Comparison of ENCODE assay signal across 19 mouse cellular contexts in the genomic region with DNA sequence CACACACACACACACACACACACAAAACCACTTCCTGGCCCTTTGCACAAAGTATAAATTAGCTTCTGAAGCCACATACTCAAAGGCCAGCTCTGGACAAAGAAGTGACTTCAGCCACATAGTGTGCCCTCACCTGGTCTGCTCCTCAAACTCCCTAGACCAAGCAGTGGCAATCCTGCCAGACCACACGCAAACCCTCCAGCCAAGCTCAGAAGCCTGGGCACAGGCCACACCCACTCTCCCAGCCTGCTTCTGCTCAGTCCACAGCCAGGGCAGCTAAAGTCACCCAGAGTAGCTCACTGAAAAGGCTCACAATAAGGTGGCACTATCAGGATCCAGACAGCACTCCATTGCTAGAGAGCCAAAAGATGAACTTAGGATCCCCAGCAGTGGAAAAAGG. TPM values are rescaled to one million over a fixed set of nuclear protein-coding genes. Genes with fewer than 3 reads are reported as not detected.
DNase-seq lines count a peak whose midpoint lies in the region; ATAC-seq and TF ChIP-seq lines count a peak whose summit lies in the region.
"Had no signal": no experiment of that assay in that cellular context is flagged by ENCODE, and none has a peak within 500 bp of the region (broad histone marks: within the 10 kb centered on the region; RNA-seq: fewer than 3 reads in every experiment).

No protein-coding gene starts in this region.

- H3K27ac ChIP-seq in heart, embryonic 16.5 days (ENCODE audit: low read length) = peak overlapping the region; percentile 51; the same call in 1 of the 2 replicates
- H3K27ac ChIP-seq in heart, embryonic 12.5 days (ENCODE audit: poor library complexity, severe bottlenecking) = no peak overlapping the region
- no peak overlapping the region for H3K27ac ChIP-seq in lung, postnatal 0 days (ENCODE audit: low read length)
- H3K27ac ChIP-seq in embryonic facial prominence, embryonic 10.5 days (replicated peaks) = 0 out of 2 replicates have a peak overlapping the region, but pooled peaks have one; percentile 0
- H3K27ac ChIP-seq: hindbrain, embryonic 15.5 days had no signal

- 0 out of 2 replicates have a peak, but pooled peaks have one; percentile 7 for ATAC-seq in heart, embryonic 16.5 days (replicated peaks; ENCODE audit: extremely low read depth, insufficient read depth, low FRiP score)
- no peak for ATAC-seq in heart, embryonic 12.5 days (ENCODE audit: insufficient number of reproducible peaks, low FRiP score)
- ATAC-seq in lung, postnatal 0 days = peak; percentile 11; the same call in 1 of the 2 replicates
- ATAC-seq in megakaryocyte progenitor cell, adult 5-6 weeks (replicated peaks; ENCODE audit: poor library complexity) = peak; percentile 54
- ATAC-seq in megakaryocyte, adult 5-6 weeks (ENCODE audit: poor library complexity, severe bottlenecking) = no peak
- ATAC-seq: forebrain, postnatal 0 days had no signal

- H3K9ac ChIP-seq in heart, embryonic 16.5 days (ENCODE audit: low read length) = no peak overlapping the region
- H3K9ac ChIP-seq in heart, embryonic 12.5 days = no peak overlapping the region
- no peak overlapping the region for H3K9ac ChIP-seq in lung, postnatal 0 days (replicated peaks; ENCODE audit: low read depth)
- H3K9ac ChIP-seq: forebrain, postnatal 0 days; hindbrain, embryonic 15.5 days had no signal

- no peak for TF ChIP-seq CTCF in lung, postnatal 0 days (IDR thresholded peaks at IDR 0.05)

- no peak for DNase-seq in lung, postnatal 0 days (ENCODE audit: low spot score)
- DNase-seq in lung, postnatal 25 days (ENCODE audit: low spot score) = no peak
- no peak for DNase-seq in embryonic facial prominence, embryonic 10.5 days (ENCODE audit: low spot score)
- no peak for DNase-seq in gastrocnemius, postnatal 10 days
- DNase-seq: cerebellum, adult 11 months; cerebellum, postnatal 14 days; forebrain, postnatal 0 days; heart, adult 11 months; heart, postnatal 36 days; kidney, adult 2 months; kidney, postnatal 36 days; right cerebral cortex, adult 18-20 months; spleen, adult 18-20 months had no signal

- no peak for TF ChIP-seq EP300 in lung, postnatal 0 days (IDR thresholded peaks at IDR 0.05)

- H3K36me3 ChIP-seq in heart, embryonic 16.5 days (ENCODE audit: control insufficient read depth, insufficient read depth) = peaks cover 23% of the 10 kb centered on the region
- peaks cover 39% of the 10 kb centered on the region for H3K36me3 ChIP-seq in heart, embryonic 12.5 days
- peaks cover 22% of the 10 kb centered on the region; the same call in 1 of the 2 replicates for H3K36me3 ChIP-seq in lung, postnatal 0 days (ENCODE audit: insufficient read depth, low read length)
- H3K36me3 ChIP-seq in embryonic facial prominence, embryonic 10.5 days (replicated peaks) = peaks cover 85% of the 10 kb centered on the region

- no peak overlapping the region for H3K4me3 ChIP-seq in heart, embryonic 16.5 days (ENCODE audit: low read length)
- H3K4me3 ChIP-seq in heart, embryonic 12.5 days = no peak overlapping the region
- H3K4me3 ChIP-seq in lung, postnatal 0 days (ENCODE audit: low read depth, low read length) = no peak overlapping the region
- H3K4me3 ChIP-seq in embryonic facial prominence, embryonic 10.5 days = no peak overlapping the region
- H3K4me3 ChIP-seq: hindbrain, embryonic 15.5 days; megakaryocyte, embryonic 14.5 days had no signal

- H3K4me1 ChIP-seq in heart, embryonic 16.5 days (ENCODE audit: control insufficient read depth, insufficient read depth, low read length) = peaks cover 9% of the 10 kb centered on the region; the same call in 1 of the 2 replicates
- peaks cover 30% of the 10 kb centered on the region for H3K4me1 ChIP-seq in heart, embryonic 12.5 days (replicated peaks)
- H3K4me1 ChIP-seq in lung, postnatal 0 days (ENCODE audit: insufficient read depth, low read depth, low read length) = 0 out of 2 replicates have a peak, but pooled peaks cover 5% of the 10 kb centered on the region
- peaks cover 12% of the 10 kb centered on the region for H3K4me1 ChIP-seq in embryonic facial prominence, embryonic 10.5 days
- H3K4me1 ChIP-seq: hindbrain, embryonic 15.5 days had no signal

- peaks cover 4% of the 10 kb centered on the region for H3K9me3 ChIP-seq in heart, embryonic 16.5 days (replicated peaks; ENCODE audit: control insufficient read depth, low read length)
- H3K9me3 ChIP-seq in heart, embryonic 12.5 days (replicated peaks) = peaks cover 6% of the 10 kb centered on the region; the same call in 1 of the 2 replicates
- H3K9me3 ChIP-seq in lung, postnatal 0 days (ENCODE audit: low read length) = no peaks in the 10 kb centered on the region
- H3K9me3 ChIP-seq in embryonic facial prominence, embryonic 10.5 days = peaks cover 18% of the 10 kb centered on the region; the same call in 1 of the 2 replicates
- H3K9me3 ChIP-seq: hindbrain, embryonic 15.5 days; megakaryocyte, embryonic 14.5 days had no signal

- no peaks in the 10 kb centered on the region for H3K27me3 ChIP-seq in heart, embryonic 16.5 days (ENCODE audit: control insufficient read depth, insufficient read depth, low read length)
- no peaks in the 10 kb centered on the region for H3K27me3 ChIP-seq in heart, embryonic 12.5 days (replicated peaks)
- H3K27me3 ChIP-seq in lung, postnatal 0 days (replicated peaks; ENCODE audit: insufficient read depth, low read length) = no peaks in the 10 kb centered on the region
- no peaks in the 10 kb centered on the region for H3K27me3 ChIP-seq in embryonic facial prominence, embryonic 10.5 days (replicated peaks; ENCODE audit: low read depth, poor library complexity, severe bottlenecking)
- H3K27me3 ChIP-seq: hindbrain, embryonic 15.5 days had no signal

- H3K4me2 ChIP-seq in heart, embryonic 16.5 days (ENCODE audit: low read depth, low read length) = no peak overlapping the region
- H3K4me2 ChIP-seq in heart, embryonic 12.5 days = no peak overlapping the region
- no peak overlapping the region for H3K4me2 ChIP-seq in lung, postnatal 0 days (replicated peaks; ENCODE audit: low read depth, low read length)
- H3K4me2 ChIP-seq: hindbrain, embryonic 15.5 days had no signal

- 44% methylated on average over 1 of the region's 1 CpGs for WGBS in heart, embryonic 16.5 days
- WGBS in heart, embryonic 12.5 days = 35% methylated on average over 1 of the region's 1 CpGs
- WGBS in lung, postnatal 0 days = 33% methylated on average over 1 of the region's 1 CpGs
- 88% methylated on average over 1 of the region's 1 CpGs for WGBS in embryonic facial prominence, embryonic 10.5 days

RNA-seq across cellular contexts. Expression of gene Lrp5, which starts 30.2 kb away (rescaled TPM):
- polyA plus RNA-seq in heart, embryonic 16.5 days (2015; fragmentation: Nextera tagmentation; extraction: Ambion mirVana) = 3.1 and 3.7 TPM in 2 replicates
- polyA plus RNA-seq in heart, embryonic 12.5 days (2016; fragmentation: Nextera tagmentation; extraction: Ambion mirVana) = 3.3 and 4.2 TPM in 2 replicates
- 4.1 and 5.1 TPM in 2 replicates for polyA plus RNA-seq in lung, postnatal 0 days (2015; fragmentation: Nextera tagmentation; extraction: Ambion mirVana)
- polyA plus RNA-seq in embryonic facial prominence, embryonic 10.5 days (2016; fragmentation: Nextera tagmentation; extraction: Ambion mirVana) = 5.5 and 5.6 TPM in 2 replicates
- total RNA-seq in megakaryocyte progenitor cell, adult 5-6 weeks (2015) = 20.3 and 22.4 TPM in 2 replicates
- total RNA-seq in megakaryocyte progenitor cell, adult 5-6 weeks (2017) = 17.3 and 20.4 TPM in 2 replicates
- 10 to 100 TPM; 40.7 to 44.1 TPM for total RNA-seq in gastrocnemius, postnatal 10 days (2021)
- total RNA-seq in megakaryocyte, adult 5-6 weeks (2015) = 15.2 and 17.9 TPM in 2 replicates
- total RNA-seq in megakaryocyte, adult 5-6 weeks (2017) = 12.5 and 13.6 TPM in 2 replicates

RNA-seq across cellular contexts. Expression of gene 1810055G02Rik, which starts 51.9 kb away (rescaled TPM):
- 18.6 and 20.1 TPM in 2 replicates for polyA plus RNA-seq in heart, embryonic 16.5 days (2015; fragmentation: Nextera tagmentation; extraction: Ambion mirVana)
- 25.7 and 26.7 TPM in 2 replicates for polyA plus RNA-seq in heart, embryonic 12.5 days (2016; fragmentation: Nextera tagmentation; extraction: Ambion mirVana)
- polyA plus RNA-seq in lung, postnatal 0 days (2015; fragmentation: Nextera tagmentation; extraction: Ambion mirVana) = 11.3 and 12.6 TPM in 2 replicates
- 46.4 and 46.5 TPM in 2 replicates for polyA plus RNA-seq in embryonic facial prominence, embryonic 10.5 days (2016; fragmentation: Nextera tagmentation; extraction: Ambion mirVana)
- 12.5 and 12.8 TPM in 2 replicates for total RNA-seq in megakaryocyte progenitor cell, adult 5-6 weeks (2015)
- total RNA-seq in megakaryocyte progenitor cell, adult 5-6 weeks (2017) = 6.0 and 7.1 TPM in 2 replicates
- 10 to 100 TPM; 19.5 to 26.6 TPM for total RNA-seq in gastrocnemius, postnatal 10 days (2021)
- total RNA-seq in megakaryocyte, adult 5-6 weeks (2015) = 8.0 and 10.6 TPM in 2 replicates
- 4.5 and 6.2 TPM in 2 replicates for total RNA-seq in megakaryocyte, adult 5-6 weeks (2017)

Comparison
In these comparisons a context has a peak if more than half of its experiments do, and no peak if none do; other contexts are left out.
1. ATAC-seq: peak in heart, embryonic 16.5 days (single experiment), lung, postnatal 0 days (single experiment) and megakaryocyte progenitor cell, adult 5-6 weeks (single experiment); none in heart, embryonic 12.5 days (single experiment) and megakaryocyte, adult 5-6 weeks (single experiment).
2. H3K27ac ChIP-seq: peak in heart, embryonic 16.5 days (single experiment) and embryonic facial prominence, embryonic 10.5 days (single experiment); none in heart, embryonic 12.5 days (single experiment) and lung, postnatal 0 days (single experiment).